Mouse (Mus musculus): ENCODE results near the gene Atxn1. TPM values are rescaled to one million over a fixed set of nuclear protein-coding genes. Genes with fewer than 3 reads are reported as not detected.

Atxn1 gene
- total RNA-seq, 2 experiments from 2014 or later: 158 to 167 TPM

DNA sequence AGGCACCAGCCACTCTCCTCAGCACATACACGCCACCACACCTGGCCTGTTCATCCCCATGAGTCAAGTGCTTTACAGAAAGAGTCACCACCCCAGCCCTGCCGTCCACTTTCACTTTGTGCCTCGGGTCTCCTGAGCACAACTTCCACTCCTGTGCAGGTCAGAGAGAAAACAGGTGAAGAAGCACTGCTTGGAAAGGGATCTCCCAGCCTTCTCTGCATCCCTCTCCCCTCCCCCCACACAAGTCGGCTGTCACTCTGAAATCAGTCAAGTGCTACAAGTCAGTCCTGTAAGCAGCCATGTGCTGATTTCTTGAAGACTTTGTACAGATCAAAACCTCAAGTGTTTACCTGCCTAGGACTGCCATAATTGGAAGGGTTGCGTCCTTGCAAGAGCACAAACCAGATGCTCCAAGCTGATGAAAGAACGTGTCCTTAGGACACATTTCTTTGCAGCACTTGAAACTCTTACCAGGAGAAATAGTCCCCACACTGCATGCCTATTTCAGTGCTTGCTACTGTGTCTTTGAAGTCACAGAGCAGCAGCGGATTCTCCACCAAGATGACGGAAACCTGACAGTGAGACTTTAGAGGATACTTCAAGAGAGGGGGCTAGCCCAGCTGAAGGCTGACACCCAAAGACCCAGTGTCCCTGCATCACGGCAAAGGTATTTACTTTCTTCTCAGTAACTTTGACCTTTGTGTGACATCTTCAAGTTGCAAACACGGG is 58.2 kb downstream of the Atxn1 start:
- DNase-seq (ENCODE audit: low spot score in 2 of 2): no peak
- intact Hi-C loops (cut with DNase I): no loop called here

GRCm38 (mm10) chr13:45904955-45905354 is 59.9 kb downstream of the Atxn1 start:
- intact Hi-C loops (cut with DNase I): no loop called here
- DNase-seq (ENCODE audit: low spot score in 2 of 2): peak in 1 of 2 experiments; percentile 55

DNA sequence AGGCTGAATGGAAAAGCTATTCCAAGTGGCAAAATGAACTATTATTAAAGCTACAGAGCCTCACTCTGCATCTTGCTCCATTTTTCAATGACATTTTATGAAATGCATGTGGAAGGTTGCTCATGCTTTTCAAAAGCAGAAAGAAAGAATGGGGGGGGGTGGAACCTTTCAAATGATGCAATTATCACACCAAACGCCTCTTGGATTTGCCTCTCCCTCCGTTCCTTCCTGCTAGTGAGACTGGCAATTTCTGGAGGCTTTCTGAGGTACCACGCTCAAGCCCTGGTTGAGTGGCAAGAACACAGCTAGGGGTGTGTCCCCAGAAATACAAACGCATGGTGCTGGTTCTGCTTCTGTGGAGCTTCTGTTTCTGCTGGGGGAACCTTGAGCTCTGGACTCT is 60.4 kb downstream of the Atxn1 start:
- DNase-seq (ENCODE audit: low spot score in 2 of 2): no peak
- intact Hi-C loops (cut with DNase I): no loop called here

GRCm38 (mm10) chr13:45903519-45904274 is 61.1 kb downstream of the Atxn1 start:
- intact Hi-C loops (cut with DNase I): no loop called here
- DNase-seq (ENCODE audit: low spot score in 2 of 2): no peak

DNA sequence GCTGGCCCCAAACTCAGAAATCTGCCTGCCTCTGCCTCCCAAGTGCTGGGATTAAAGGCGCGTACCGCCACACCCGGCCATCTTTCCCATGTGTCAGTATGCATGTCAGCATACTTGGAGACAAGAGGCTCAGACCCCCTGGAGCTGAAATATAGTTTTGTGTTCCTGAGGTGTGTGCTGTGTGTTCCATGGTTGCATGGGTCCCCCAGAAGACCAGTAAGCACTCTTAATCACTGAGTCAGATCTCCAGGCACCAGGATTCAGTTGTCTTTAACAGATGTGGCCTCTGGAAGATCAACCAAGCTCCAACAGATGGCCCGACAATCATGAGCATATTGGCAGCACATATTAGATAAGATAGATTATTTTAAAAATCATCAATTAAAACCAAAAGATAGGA is 62.4 kb downstream of the Atxn1 start:
- no peak for DNase-seq (ENCODE audit: low spot score in 2 of 2)
- intact Hi-C loops (cut with DNase I): no loop called here

DNA sequence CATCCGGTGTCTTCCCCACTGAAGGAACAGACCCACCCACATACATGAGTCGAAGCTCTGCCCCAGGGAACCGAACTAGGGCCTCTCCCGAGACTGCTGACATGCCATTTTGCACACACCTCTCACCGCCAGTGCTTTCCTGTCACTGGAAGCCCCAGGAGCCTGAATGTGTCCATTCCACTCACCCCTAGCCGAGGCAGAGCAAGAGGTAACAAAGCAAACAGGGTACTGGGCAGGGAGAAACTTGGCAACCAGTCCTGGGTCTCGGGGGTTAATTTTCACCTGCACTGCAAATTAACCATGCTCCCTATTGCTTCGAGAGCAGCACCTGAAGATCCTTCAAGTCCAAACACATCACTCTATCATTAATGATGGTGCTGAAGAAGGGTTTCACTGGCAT is 64.0 kb downstream of the Atxn1 start:
- intact Hi-C loops (cut with DNase I): no loop called here
- DNase-seq (ENCODE audit: low spot score in 2 of 2): no peak

- intact Hi-C loops (cut with DNase I): no loop called here
- no peak for DNase-seq (ENCODE audit: low spot score in 2 of 2)
Measured at GRCm38 (mm10) chr13:45897571-45897970, 67.2 kb downstream of the Atxn1 start.

DNA sequence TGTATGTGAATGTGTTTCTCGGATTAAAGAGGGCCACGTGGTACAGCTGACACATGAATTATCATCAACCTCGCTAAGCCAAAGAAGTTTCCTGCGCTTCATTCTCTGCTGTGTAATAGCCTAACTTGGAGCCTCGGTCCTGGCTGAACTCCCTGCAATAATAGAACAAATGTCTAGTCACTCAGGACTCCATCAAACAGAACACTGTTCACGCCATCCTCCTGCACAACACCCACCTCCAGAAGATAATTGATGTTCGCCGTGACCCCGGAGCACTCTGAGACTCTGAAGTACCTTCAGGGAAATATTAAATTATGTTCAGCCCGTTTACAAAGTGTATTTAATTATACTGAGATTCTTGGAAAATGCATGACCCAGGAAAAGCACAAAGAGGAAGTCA is 70.0 kb downstream of the Atxn1 start:
- intact Hi-C loops (cut with DNase I): no loop called here
- DNase-seq (ENCODE audit: low spot score in 2 of 2): no peak

- intact Hi-C loops (cut with DNase I): no loop called here
- DNase-seq (ENCODE audit: low spot score in 2 of 2): no peak
Measured at GRCm38 (mm10) chr13:45894234-45894633, 70.6 kb downstream of the Atxn1 start.

DNA sequence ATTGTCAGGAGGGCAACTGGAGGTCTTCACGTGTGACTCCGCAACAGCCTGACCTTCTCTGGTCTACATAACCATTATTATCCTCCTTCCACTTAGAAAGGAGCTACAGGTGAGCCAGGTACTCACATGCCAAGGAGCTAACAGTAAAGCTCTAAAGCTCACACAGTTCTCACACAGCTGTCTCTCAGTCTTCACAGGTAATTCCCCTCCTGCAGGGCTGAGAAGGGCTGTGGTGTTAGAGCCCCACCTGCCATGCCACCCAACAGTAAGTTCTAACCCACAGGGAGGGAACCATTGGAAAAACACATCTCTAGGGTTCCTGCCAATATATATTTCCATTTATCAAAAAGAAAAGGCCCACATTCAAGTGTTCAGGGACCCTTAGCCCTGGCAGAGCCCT is 73.7 kb downstream of the Atxn1 start:
- DNase-seq (ENCODE audit: low spot score in 2 of 2): no peak
- intact Hi-C loops (cut with DNase I): no loop called here

GRCm38 (mm10) chr13:45888953-45889749 is 75.7 kb downstream of the Atxn1 start:
- intact Hi-C loops (cut with DNase I): no loop called here
- DNase-seq (ENCODE audit: low spot score in 2 of 2): no peak

GRCm38 (mm10) chr13:45884878-45885277 is 79.9 kb downstream of the Atxn1 start:
- intact Hi-C loops (cut with DNase I): no loop called here
- DNase-seq (ENCODE audit: low spot score in 2 of 2): peak in 1 of 2 experiments; percentile 58

DNA sequence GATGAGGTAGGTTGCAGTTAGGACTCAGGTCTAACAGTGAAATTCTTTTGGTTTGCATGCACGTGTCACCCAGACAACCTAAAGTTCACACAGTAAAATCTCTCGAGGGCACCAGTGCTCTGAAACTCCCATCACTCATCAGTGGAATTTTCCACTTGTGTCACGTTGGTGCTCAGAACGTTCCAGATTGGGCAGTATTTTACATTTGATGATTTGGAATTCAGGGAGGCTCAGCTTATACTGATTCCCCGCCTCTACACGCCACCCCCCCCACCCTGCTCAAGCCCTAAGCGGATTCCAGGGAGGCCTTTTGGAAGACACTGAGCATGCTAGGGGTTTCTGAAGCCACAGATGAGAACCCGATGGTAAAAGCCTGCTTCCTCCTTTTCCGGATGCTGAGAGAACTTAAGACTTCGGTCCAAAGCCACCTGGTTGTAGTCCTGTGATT is 81.0 kb downstream of the Atxn1 start:
- intact Hi-C loops (cut with DNase I): no loop called here
- no peak for DNase-seq (ENCODE audit: low spot score in 2 of 2)

DNA sequence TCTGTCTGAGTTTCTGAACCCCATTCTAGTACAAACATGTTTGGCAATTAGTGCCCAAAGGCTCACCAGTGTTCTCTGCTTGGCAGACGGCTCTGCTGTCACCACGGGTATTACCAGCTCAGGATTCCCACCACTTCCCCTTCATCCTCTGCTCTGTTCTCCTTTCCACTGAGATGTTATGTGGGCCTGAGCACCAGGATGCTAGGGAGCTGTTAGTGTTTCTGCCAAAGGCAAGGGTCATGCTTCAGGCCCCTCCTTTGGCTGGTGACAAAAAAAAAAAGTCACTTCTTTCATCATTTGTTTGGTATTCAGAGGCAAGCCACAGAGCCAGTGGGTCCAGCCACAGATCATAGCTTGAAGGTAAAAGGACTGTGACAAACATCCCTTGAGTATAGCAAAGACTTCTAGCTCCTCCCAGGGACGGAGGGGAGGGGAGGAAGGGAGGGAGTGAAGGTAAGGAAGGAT is 81.8 kb downstream of the Atxn1 start:
- no peak for DNase-seq (ENCODE audit: low spot score in 2 of 2)
- intact Hi-C loops (cut with DNase I): no loop called here

- no peak for DNase-seq (ENCODE audit: low spot score in 2 of 2)
- intact Hi-C loops (cut with DNase I): no loop called here
Measured at GRCm38 (mm10) chr13:45880543-45880845, 84.3 kb downstream of the Atxn1 start.

GRCm38 (mm10) chr13:45879746-45880542 is 84.9 kb downstream of the Atxn1 start:
- intact Hi-C loops (cut with DNase I): no loop called here
- no peak for DNase-seq (ENCODE audit: low spot score in 2 of 2)

- no peak for DNase-seq (ENCODE audit: low spot score in 2 of 2)
Measured at GRCm38 (mm10) chr13:45876939-45877338, 87.9 kb downstream of the Atxn1 start.

DNA sequence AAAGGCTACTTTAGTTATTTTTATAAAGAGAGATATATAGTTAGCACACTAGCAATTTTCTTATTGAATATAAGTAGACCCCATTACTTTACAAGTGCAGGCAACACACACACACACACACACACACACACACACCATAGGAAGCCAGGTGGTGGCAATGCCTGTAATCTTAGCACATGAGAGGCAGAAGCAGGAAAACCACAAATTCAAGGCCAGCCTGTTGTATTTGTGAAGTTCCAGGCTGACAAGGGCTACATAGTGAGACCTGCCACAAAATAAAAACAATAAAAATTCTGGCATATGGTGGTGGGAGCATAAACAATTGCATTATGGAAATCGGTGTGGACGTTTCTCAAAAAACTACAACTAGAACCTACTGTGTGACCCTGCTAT is 88.4 kb downstream of the Atxn1 start:
- DNase-seq (ENCODE audit: low spot score in 2 of 2): no peak

More at GRCm38 (mm10) chr13:45876939-45877338, 87.9 kb downstream of the Atxn1 start:
- intact Hi-C loops (cut with DNase I): no loop called here

GRCm38 (mm10) chr13:45875686-45876367 is 89.0 kb downstream of the Atxn1 start:
- DNase-seq (ENCODE audit: low spot score in 2 of 2): peak in 1 of 2 experiments; percentile 74
- intact Hi-C loops (cut with DNase I): no loop called here

More for the DNA sequence above, 88.4 kb downstream of the Atxn1 start:
- intact Hi-C loops (cut with DNase I): no loop called here

All from left cerebral cortex, postnatal 25 days (tissue).